Mouse (Mus musculus): ENCODE measurements around the gene Hyal2.
A peak's percentile ranks its signal among the peaks of the same experiment; 100 is the strongest.

The Hyal2 gene

GRCm38 (mm10) chr9:107567702-107568319 is at the start of gene Hyal2:
Gene Hyal2, plus strand, starts transcription at chr9:107567945.
- DNase-seq: peak; percentile 88 to 95

- no peak for DNase-seq
These were observed 47.4 kb upstream of the Hyal2 start for GRCm38 (mm10) chr9:107520331-107520730.

GRCm38 (mm10) chr9:107521190-107521589 is 46.6 kb upstream of the Hyal2 start:
- no peak for DNase-seq

GRCm38 (mm10) chr9:107521711-107522399 is 45.9 kb upstream of the Hyal2 start:
- no peak for DNase-seq

GRCm38 (mm10) chr9:107522400-107522711 is 45.4 kb upstream of the Hyal2 start:
- DNase-seq: no peak

- peak; percentile 85 to 86 for DNase-seq
These were observed 41.3 kb upstream of the Hyal2 start for GRCm38 (mm10) chr9:107526198-107527026.

- peak; percentile 92 to 98 for DNase-seq
These were observed 33.8 kb upstream of the Hyal2 start, which contains the start of gene Tmem115 for GRCm38 (mm10) chr9:107533791-107534407. Gene Tmem115, plus strand, starts transcription at chr9:107533945.

GRCm38 (mm10) chr9:107534408-107535202 is 33.1 kb upstream of the Hyal2 start:
- peak; percentile 24 to 59 for DNase-seq

GRCm38 (mm10) chr9:107538231-107538630 is 29.5 kb upstream of the Hyal2 start:
- no peak for DNase-seq

- no peak for DNase-seq
These were observed 29.0 kb upstream of the Hyal2 start for GRCm38 (mm10) chr9:107538711-107539110.

- no peak for DNase-seq
These were observed 27.8 kb upstream of the Hyal2 start for GRCm38 (mm10) chr9:107539940-107540339.

- DNase-seq: no peak
These were observed 27.3 kb upstream of the Hyal2 start for GRCm38 (mm10) chr9:107540420-107540819.

- no peak for DNase-seq
These were observed 26.7 kb upstream of the Hyal2 start for GRCm38 (mm10) chr9:107541005-107541404.

- peak; percentile 94 to 96 for DNase-seq
These were observed 26.0 kb upstream of the Hyal2 start, which contains the start of the genes Cyb561d2 and Nprl2 for GRCm38 (mm10) chr9:107541474-107542351. Gene Cyb561d2, minus strand, starts transcription at chr9:107542193. Gene Nprl2, plus strand, starts transcription at chr9:107542226.

GRCm38 (mm10) chr9:107542352-107542686 is 25.4 kb upstream of the Hyal2 start:
- DNase-seq: no peak

- DNase-seq: no peak
These were observed 25.0 kb upstream of the Hyal2 start for GRCm38 (mm10) chr9:107542721-107543120.

- no peak for DNase-seq
These were observed 24.4 kb upstream of the Hyal2 start for GRCm38 (mm10) chr9:107543299-107543698.

- no peak for DNase-seq
These were observed 23.5 kb upstream of the Hyal2 start for GRCm38 (mm10) chr9:107544196-107544700.

- DNase-seq: peak in 1 of 2 experiments; percentile 59
These were observed 23.0 kb upstream of the Hyal2 start for GRCm38 (mm10) chr9:107544729-107545128.

GRCm38 (mm10) chr9:107545199-107545598 is 22.5 kb upstream of the Hyal2 start:
- peak in 1 of 2 experiments; percentile 56 for DNase-seq

- peak; percentile 80 to 89 for DNase-seq
These were observed 22.1 kb upstream of the Hyal2 start for GRCm38 (mm10) chr9:107545602-107546001.

All from kidney, postnatal 25 days (tissue).